Mouse (Mus musculus): ENCODE measurements at regions not wholly inside any gene's neighbourhood (a gene's known extent, or its start where the extent isn't known, plus 50 kb on each side); places are given as distances from the start of the nearest gene placed in this dataset.

GRCm38 (mm10) chr10:117555542-117555941 lies 73.8 kb upstream of the Cpm start:
- DNase-seq (ENCODE audit: low spot score): no peak
- Histone ChIP-seq H3K27ac (replicated peaks; ENCODE audit: low read depth, low read length) (no peak overlapping the region), H3K9me3 (ENCODE audit: control insufficient read depth, low read length) (no peaks in the 10 kb centered on the region), H3K4me3 (replicated peaks; ENCODE audit: low read length) (no peak overlapping the region), H3K27me3 (ENCODE audit: control insufficient read depth, insufficient read depth, low read length) (no peaks in the 10 kb centered on the region), H3K4me2 (replicated peaks; ENCODE audit: low read depth, low read length, severe bottlenecking) (no peak overlapping the region), H3K4me1 (ENCODE audit: control insufficient read depth, insufficient read depth, low read length) (peaks cover 17% of the 10 kb centered on the region; the same call in 1 of the 2 replicates), H3K36me3 (ENCODE audit: control insufficient read depth, insufficient read depth, low read length) (no peaks in the 10 kb centered on the region), H3K9ac (ENCODE audit: low read depth, low read length, severe bottlenecking) (no peak overlapping the region)
- no peak for ATAC-seq (ENCODE audit: low FRiP score, low read depth)
- 84% methylated on average over 10 of the region's 10 CpGs for WGBS
- TF ChIP-seq POLR2A (IDR thresholded peaks at IDR 0.05; ENCODE audit: borderline replicate concordance, extremely low read depth, insufficient read depth, insufficient read length): no peak

DNA sequence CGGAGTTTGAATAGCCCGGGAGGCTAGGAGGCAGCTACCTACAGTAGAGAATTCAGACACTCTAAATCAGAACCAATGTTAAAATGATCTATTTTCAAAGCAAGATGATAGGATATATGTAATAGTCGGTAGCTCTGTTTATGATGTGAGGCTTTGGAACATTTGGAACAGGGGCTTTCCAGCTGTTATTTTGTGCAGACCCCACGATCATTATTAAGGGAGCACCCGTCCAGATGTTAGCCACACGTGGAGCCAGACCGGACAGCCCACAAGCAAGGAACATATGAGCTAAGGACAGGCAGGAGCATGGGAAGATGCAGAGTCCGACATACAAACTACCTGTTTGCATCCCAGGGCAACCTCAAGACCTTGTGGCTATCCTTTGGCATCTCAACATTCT lies 74.3 kb upstream of the Cpm start:
- Histone ChIP-seq H3K27me3 (ENCODE audit: control insufficient read depth, insufficient read depth, low read length) (no peaks in the 10 kb centered on the region), H3K4me1 (ENCODE audit: control insufficient read depth, insufficient read depth, low read length) (peaks cover 17% of the 10 kb centered on the region; the same call in 1 of the 2 replicates), H3K36me3 (ENCODE audit: control insufficient read depth, insufficient read depth, low read length) (no peaks in the 10 kb centered on the region), H3K4me2 (replicated peaks; ENCODE audit: low read depth, low read length, severe bottlenecking) (no peak overlapping the region), H3K9ac (ENCODE audit: low read depth, low read length, severe bottlenecking) (no peak overlapping the region), H3K9me3 (ENCODE audit: control insufficient read depth, low read length) (no peaks in the 10 kb centered on the region), H3K27ac (replicated peaks; ENCODE audit: low read depth, low read length) (no peak overlapping the region), H3K4me3 (replicated peaks; ENCODE audit: low read length) (no peak overlapping the region)
- DNase-seq (ENCODE audit: low spot score) (no peak), ATAC-seq (ENCODE audit: low FRiP score, low read depth) (no peak)
- WGBS: 47% methylated on average over 8 of the region's 8 CpGs
- TF ChIP-seq POLR2A (IDR thresholded peaks at IDR 0.05; ENCODE audit: borderline replicate concordance, extremely low read depth, insufficient read depth, insufficient read length): no peak

DNA sequence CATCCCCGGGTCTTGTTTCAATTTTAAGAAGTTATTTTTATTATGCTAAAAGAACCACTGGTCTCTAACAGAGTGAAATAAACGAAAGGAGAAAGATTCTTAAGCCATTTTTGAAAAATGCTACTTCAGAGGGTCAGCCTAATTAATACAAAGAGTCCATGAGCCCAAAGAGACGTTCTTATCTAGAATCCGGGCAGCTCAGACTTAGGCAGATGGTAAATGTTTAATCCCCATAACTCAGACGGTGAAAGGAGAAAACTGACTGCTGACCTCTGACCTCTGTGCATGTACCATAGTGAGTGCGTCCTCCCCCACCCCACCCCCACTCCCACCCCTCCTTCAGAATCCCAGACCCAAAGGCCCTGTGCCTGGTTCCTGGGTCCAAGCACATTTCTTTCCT lies 74.8 kb upstream of the Cpm start:
- Histone ChIP-seq H3K9ac (ENCODE audit: low read depth, low read length, severe bottlenecking) (no peak overlapping the region), H3K4me2 (replicated peaks; ENCODE audit: low read depth, low read length, severe bottlenecking) (no peak overlapping the region), H3K27me3 (ENCODE audit: control insufficient read depth, insufficient read depth, low read length) (no peaks in the 10 kb centered on the region), H3K36me3 (ENCODE audit: control insufficient read depth, insufficient read depth, low read length) (no peaks in the 10 kb centered on the region), H3K4me3 (replicated peaks; ENCODE audit: low read length) (no peak overlapping the region), H3K4me1 (ENCODE audit: control insufficient read depth, insufficient read depth, low read length) (peaks cover 17% of the 10 kb centered on the region; the same call in 1 of the 2 replicates), H3K9me3 (ENCODE audit: control insufficient read depth, low read length) (no peaks in the 10 kb centered on the region), H3K27ac (replicated peaks; ENCODE audit: low read depth, low read length) (no peak overlapping the region)
- ATAC-seq (ENCODE audit: low FRiP score, low read depth) (no peak), DNase-seq (ENCODE audit: low spot score) (no peak)
- TF ChIP-seq POLR2A (IDR thresholded peaks at IDR 0.05; ENCODE audit: borderline replicate concordance, extremely low read depth, insufficient read depth, insufficient read length): no peak
- WGBS: 41% methylated on average over 6 of the region's 6 CpGs

DNA sequence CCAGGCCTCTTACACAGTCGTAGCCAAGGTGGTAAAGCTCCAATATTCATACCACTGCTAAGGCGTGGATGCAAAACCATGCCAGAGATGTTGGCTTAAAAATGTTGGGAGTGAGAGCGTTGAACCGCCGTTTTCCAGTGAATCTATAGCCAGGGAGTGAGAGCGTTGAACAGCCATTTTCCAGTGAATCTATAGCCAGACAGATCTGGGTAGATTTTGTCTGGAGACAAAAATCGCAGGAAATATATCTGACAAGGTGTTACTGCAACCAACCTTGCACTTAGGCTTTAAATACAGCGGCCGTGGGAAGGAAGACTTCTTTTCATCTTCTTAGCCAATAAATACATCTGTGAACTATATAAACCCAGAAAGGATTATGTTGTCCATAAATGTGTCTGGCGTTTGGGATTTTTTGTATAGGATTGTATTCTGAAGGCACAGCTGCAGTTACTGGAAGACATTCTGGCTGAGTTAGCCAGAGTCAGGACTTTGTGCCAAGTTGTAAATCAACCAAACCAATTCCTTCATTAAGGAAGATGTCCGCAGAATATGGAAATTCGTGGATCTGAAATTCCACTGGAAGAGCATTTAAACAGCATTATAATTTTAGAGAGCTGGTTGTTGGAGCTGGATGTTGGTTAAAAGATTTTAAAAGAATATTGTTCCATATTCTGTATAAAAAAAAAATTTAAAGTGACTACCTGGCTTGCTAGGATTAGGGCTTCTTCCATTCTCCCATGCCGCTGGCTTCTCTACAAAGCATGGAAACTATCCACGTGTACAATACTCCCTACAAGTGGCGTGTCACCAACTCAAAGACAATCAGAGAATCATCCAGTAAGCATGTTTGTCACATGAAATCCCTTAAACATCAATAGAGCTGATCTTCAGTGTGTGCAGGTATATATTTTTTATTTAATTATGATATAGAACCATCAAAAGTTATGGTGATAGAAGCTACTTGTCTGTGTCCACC lies 75.8 kb upstream of the Cpm start:
- Histone ChIP-seq H3K4me1 (ENCODE audit: control insufficient read depth, insufficient read depth, low read length) (peaks cover 17% of the 10 kb centered on the region; the same call in 1 of the 2 replicates), H3K4me2 (replicated peaks; ENCODE audit: low read depth, low read length, severe bottlenecking) (no peak overlapping the region), H3K9me3 (ENCODE audit: control insufficient read depth, low read length) (no peaks in the 10 kb centered on the region), H3K27me3 (ENCODE audit: control insufficient read depth, insufficient read depth, low read length) (no peaks in the 10 kb centered on the region), H3K4me3 (replicated peaks; ENCODE audit: low read length) (no peak overlapping the region), H3K27ac (replicated peaks; ENCODE audit: low read depth, low read length) (no peak overlapping the region), H3K9ac (ENCODE audit: low read depth, low read length, severe bottlenecking) (no peak overlapping the region), H3K36me3 (ENCODE audit: control insufficient read depth, insufficient read depth, low read length) (no peaks in the 10 kb centered on the region)
- TF ChIP-seq POLR2A (IDR thresholded peaks at IDR 0.05; ENCODE audit: borderline replicate concordance, extremely low read depth, insufficient read depth, insufficient read length): no peak
- ATAC-seq (ENCODE audit: low FRiP score, low read depth) (no peak), DNase-seq (ENCODE audit: low spot score) (peak; percentile 74)
- WGBS: 46% methylated on average over 15 of the region's 15 CpGs

- Histone ChIP-seq H3K9me3 (ENCODE audit: control insufficient read depth, low read length) (no peaks in the 10 kb centered on the region), H3K27me3 (ENCODE audit: control insufficient read depth, insufficient read depth, low read length) (no peaks in the 10 kb centered on the region), H3K4me1 (ENCODE audit: control insufficient read depth, insufficient read depth, low read length) (peaks cover 17% of the 10 kb centered on the region; the same call in 1 of the 2 replicates), H3K4me2 (replicated peaks; ENCODE audit: low read depth, low read length, severe bottlenecking) (no peak overlapping the region), H3K9ac (ENCODE audit: low read depth, low read length, severe bottlenecking) (no peak overlapping the region), H3K27ac (replicated peaks; ENCODE audit: low read depth, low read length) (no peak overlapping the region), H3K4me3 (replicated peaks; ENCODE audit: low read length) (no peak overlapping the region), H3K36me3 (ENCODE audit: control insufficient read depth, insufficient read depth, low read length) (no peaks in the 10 kb centered on the region)
- DNase-seq (ENCODE audit: low spot score) (no peak), ATAC-seq (ENCODE audit: low FRiP score, low read depth) (no peak)
- WGBS: 91% methylated on average over 9 of the region's 9 CpGs
- no peak for TF ChIP-seq POLR2A (IDR thresholded peaks at IDR 0.05; ENCODE audit: borderline replicate concordance, extremely low read depth, insufficient read depth, insufficient read length)
These were observed 77.1 kb upstream of the Cpm start for GRCm38 (mm10) chr10:117552049-117552652.

All from limb, embryonic 14.5 days (tissue).